In genomic region chr12:110203271-110204014, GRCm38 (mm10) we compare ENCODE assay signal across 11 mouse cellular contexts.
DNase-seq lines count a peak whose midpoint lies in the region; ATAC-seq and TF ChIP-seq lines count a peak whose summit lies in the region.
"Had no signal": no experiment of that assay in that cellular context is flagged by ENCODE, and none has a peak within 500 bp of the region (broad histone marks: within the 10 kb centered on the region; RNA-seq: fewer than 3 reads in every experiment).

No protein-coding gene starts in this region.

- peaks cover 15% of the 10 kb centered on the region for H3K4me1 ChIP-seq in liver, embryonic 13.5 days (replicated peaks)
- peaks cover 7% of the 10 kb centered on the region for H3K4me1 ChIP-seq in liver, embryonic 11.5 days (replicated peaks; ENCODE audit: control insufficient read depth, insufficient read depth, low read length)
- H3K4me1 ChIP-seq in intestine, postnatal 0 days (replicated peaks; ENCODE audit: control insufficient read depth, insufficient read depth, low read length) = peaks cover 12% of the 10 kb centered on the region; the same call in 1 of the 2 replicates
- peaks cover 21% of the 10 kb centered on the region for H3K4me1 ChIP-seq in small intestine, adult 2 months (ENCODE audit: control insufficient read depth, insufficient read depth, insufficient read length, low read length)
- H3K4me1 ChIP-seq in hindbrain, embryonic 13.5 days (replicated peaks) = peaks cover 11% of the 10 kb centered on the region

- DNase-seq in liver, embryonic 13.5 days = no peak
- DNase-seq in liver, embryonic 11.5 days (ENCODE audit: low spot score) = no peak
- DNase-seq in adrenal gland, postnatal 10 days = peak; percentile 56
- DNase-seq in thymus, postnatal 25 days = no peak
- DNase-seq: cerebellum, postnatal 25 days; thymus, postnatal 36 days had no signal

- H3K4me2 ChIP-seq in liver, embryonic 13.5 days = no peak overlapping the region
- no peak overlapping the region for H3K4me2 ChIP-seq in liver, embryonic 11.5 days
- H3K4me2 ChIP-seq in intestine, postnatal 0 days (replicated peaks; ENCODE audit: low read depth) = peak overlapping the region; percentile 25
- no peak overlapping the region for H3K4me2 ChIP-seq in hindbrain, embryonic 13.5 days
- H3K4me2 ChIP-seq: kidney, embryonic 15.5 days; midbrain, embryonic 13.5 days had no signal

- no peaks in the 10 kb centered on the region for H3K9me3 ChIP-seq in liver, embryonic 13.5 days (replicated peaks)
- no peaks in the 10 kb centered on the region for H3K9me3 ChIP-seq in liver, embryonic 11.5 days (ENCODE audit: control insufficient read depth, low read length)
- H3K9me3 ChIP-seq in intestine, postnatal 0 days (ENCODE audit: control insufficient read depth) = no peaks in the 10 kb centered on the region
- H3K9me3 ChIP-seq in hindbrain, embryonic 13.5 days = no peaks in the 10 kb centered on the region
- H3K9me3 ChIP-seq: kidney, embryonic 15.5 days; midbrain, embryonic 13.5 days had no signal

- no peak overlapping the region for H3K4me3 ChIP-seq in liver, embryonic 13.5 days (replicated peaks)
- H3K4me3 ChIP-seq in liver, embryonic 11.5 days (ENCODE audit: low read depth, low read length) = no peak overlapping the region
- no peak overlapping the region for H3K4me3 ChIP-seq in intestine, postnatal 0 days (ENCODE audit: low read depth, low read length)
- H3K4me3 ChIP-seq in small intestine, adult 2 months (ENCODE audit: low read depth, low read length) = no peak overlapping the region
- H3K4me3 ChIP-seq in hindbrain, embryonic 13.5 days = no peak overlapping the region
- H3K4me3 ChIP-seq: kidney, embryonic 15.5 days; midbrain, embryonic 13.5 days had no signal

- no peak overlapping the region for H3K27ac ChIP-seq in liver, embryonic 13.5 days
- no peak overlapping the region for H3K27ac ChIP-seq in liver, embryonic 11.5 days (ENCODE audit: low read depth, low read length)
- peak overlapping the region; percentile 87 for H3K27ac ChIP-seq in intestine, postnatal 0 days (ENCODE audit: low read depth, low read length)
- peak overlapping the region; percentile 14; the same call in 1 of the 2 replicates for H3K27ac ChIP-seq in small intestine, adult 2 months (ENCODE audit: insufficient read depth, low read depth, low read length)
- H3K27ac ChIP-seq in hindbrain, embryonic 13.5 days = no peak overlapping the region
- H3K27ac ChIP-seq: kidney, embryonic 15.5 days; midbrain, embryonic 13.5 days had no signal

- TF ChIP-seq POLR2A in small intestine, adult 2 months (IDR thresholded peaks at IDR 0.05; ENCODE audit: low read depth, low read length) = no peak

- peak; percentile 16; the same call in 1 of the 2 replicates for TF ChIP-seq CTCF in intestine, postnatal 0 days (IDR thresholded peaks at IDR 0.05; ENCODE audit: low read depth)
- TF ChIP-seq CTCF in small intestine, adult 2 months (IDR thresholded peaks at IDR 0.05; ENCODE audit: extremely low read depth, insufficient read length, insufficient replicate concordance, low read depth, low read length) = no peak

- no peak overlapping the region for H3K9ac ChIP-seq in liver, embryonic 13.5 days
- no peak overlapping the region for H3K9ac ChIP-seq in liver, embryonic 11.5 days (ENCODE audit: low read depth, low read length)
- H3K9ac ChIP-seq in intestine, postnatal 0 days (ENCODE audit: low read depth, low read length) = no peak overlapping the region
- no peak overlapping the region for H3K9ac ChIP-seq in hindbrain, embryonic 13.5 days
- H3K9ac ChIP-seq: kidney, embryonic 15.5 days; midbrain, embryonic 13.5 days had no signal

- peak; percentile 13; the same call in 1 of the 2 replicates for ATAC-seq in liver, embryonic 13.5 days (ENCODE audit: low read depth)
- ATAC-seq in liver, embryonic 11.5 days (replicated peaks; ENCODE audit: low FRiP score) = no peak
- ATAC-seq in intestine, postnatal 0 days = peak; percentile 40
- no peak for ATAC-seq in hindbrain, embryonic 13.5 days (ENCODE audit: low FRiP score)
- ATAC-seq: midbrain, embryonic 13.5 days had no signal

- 56% methylated on average over 13 of the region's 13 CpGs for WGBS in liver, embryonic 13.5 days (ENCODE audit: insufficient replicate concordance)
- WGBS in liver, embryonic 11.5 days = 68% methylated on average over 13 of the region's 13 CpGs
- WGBS in intestine, postnatal 0 days = 32% methylated on average over 13 of the region's 13 CpGs
- 26% methylated on average over 13 of the region's 13 CpGs for WGBS in small intestine, adult 2 months
- 83% methylated on average over 13 of the region's 13 CpGs for WGBS in hindbrain, embryonic 13.5 days

- H3K36me3 ChIP-seq in liver, embryonic 13.5 days = no peaks in the 10 kb centered on the region
- no peaks in the 10 kb centered on the region for H3K36me3 ChIP-seq in liver, embryonic 11.5 days (ENCODE audit: control insufficient read depth, insufficient read depth, low read length)
- H3K36me3 ChIP-seq in intestine, postnatal 0 days (ENCODE audit: control insufficient read depth, insufficient read depth) = no peaks in the 10 kb centered on the region
- no peaks in the 10 kb centered on the region for H3K36me3 ChIP-seq in small intestine, adult 2 months (ENCODE audit: control insufficient read depth, insufficient read depth, low read length)
- no peaks in the 10 kb centered on the region for H3K36me3 ChIP-seq in hindbrain, embryonic 13.5 days
- H3K36me3 ChIP-seq: kidney, embryonic 15.5 days; midbrain, embryonic 13.5 days had no signal

- H3K27me3 ChIP-seq in liver, embryonic 13.5 days = no peaks in the 10 kb centered on the region
- H3K27me3 ChIP-seq in liver, embryonic 11.5 days (replicated peaks; ENCODE audit: control insufficient read depth, insufficient read depth, low read length) = no peaks in the 10 kb centered on the region
- H3K27me3 ChIP-seq in intestine, postnatal 0 days (replicated peaks; ENCODE audit: control insufficient read depth, insufficient read depth, low read length) = no peaks in the 10 kb centered on the region
- no peaks in the 10 kb centered on the region for H3K27me3 ChIP-seq in small intestine, adult 2 months (ENCODE audit: control insufficient read depth, insufficient read depth, low read length)
- H3K27me3 ChIP-seq in hindbrain, embryonic 13.5 days = 0 out of 2 replicates have a peak, but pooled peaks cover 3% of the 10 kb centered on the region
- H3K27me3 ChIP-seq: midbrain, embryonic 13.5 days had no signal

Comparison
In these comparisons a context has a peak if more than half of its experiments do, and no peak if none do; other contexts are left out.
1. ATAC-seq: peak in liver, embryonic 13.5 days (single experiment) and intestine, postnatal 0 days (single experiment); none in liver, embryonic 11.5 days (single experiment) and hindbrain, embryonic 13.5 days (single experiment).
2. H3K27ac ChIP-seq: peak in intestine, postnatal 0 days (single experiment) and small intestine, adult 2 months (single experiment); none in liver, embryonic 13.5 days (single experiment), liver, embryonic 11.5 days (single experiment) and hindbrain, embryonic 13.5 days (single experiment).